Mouse (Mus musculus) urinary bladder, postnatal 25 days (tissue): ENCODE data around the gene Rpp21.

Experiments
- DNase-seq: peaks from one replicate; pipeline ENCODE4 v3.0.0; 2022; ENCODE audit warnings: low spot score

The Rpp21 gene

GRCm38 (mm10) chr17:36257969-36258368 lies at the start of gene Rpp21:
TSS of gene Rpp21 (minus strand) at chr17:36258069.
- no peak for DNase-seq

- DNase-seq: no peak
Observed at GRCm38 (mm10) chr17:36286390-36286789, 28.5 kb upstream of the Rpp21 start, which contains the start of gene H2-M10.2. TSS of gene H2-M10.2 (minus strand) at chr17:36286490.

- no peak for DNase-seq
Observed at GRCm38 (mm10) chr17:36281521-36282245, 23.8 kb upstream of the Rpp21 start.

- DNase-seq: no peak
Observed at GRCm38 (mm10) chr17:36274776-36275175, 16.9 kb upstream of the Rpp21 start.

- DNase-seq: no peak
Observed at GRCm38 (mm10) chr17:36273796-36274195, 15.9 kb upstream of the Rpp21 start.

- no peak for DNase-seq
Observed at GRCm38 (mm10) chr17:36272643-36273366, 14.9 kb upstream of the Rpp21 start.

GRCm38 (mm10) chr17:36271586-36272256 lies 13.9 kb upstream of the Rpp21 start, which contains the start of gene Trim39:
TSS of gene Trim39 (minus strand) at chr17:36272247.
- no peak for DNase-seq

GRCm38 (mm10) chr17:36270956-36271585 lies 13.2 kb upstream of the Rpp21 start:
- peak; percentile 88 for DNase-seq

GRCm38 (mm10) chr17:36265834-36266233 lies 8.0 kb upstream of the Rpp21 start:
- no peak for DNase-seq

GRCm38 (mm10) chr17:36264273-36264925 lies 6.5 kb upstream of the Rpp21 start:
- no peak for DNase-seq

GRCm38 (mm10) chr17:36261511-36262166 lies 3.8 kb upstream of the Rpp21 start:
- no peak for DNase-seq

GRCm38 (mm10) chr17:36257241-36257947 lies 475 bp downstream of the Rpp21 start:
- peak; percentile 68 for DNase-seq

GRCm38 (mm10) chr17:36253087-36253600 lies 4.7 kb downstream of the Rpp21 start:
- no peak for DNase-seq

GRCm38 (mm10) chr17:36252250-36252876 lies 5.5 kb downstream of the Rpp21 start:
- DNase-seq: no peak

- DNase-seq: no peak
Observed at GRCm38 (mm10) chr17:36248886-36249285, 9.0 kb downstream of the Rpp21 start.

- DNase-seq: no peak
Observed at GRCm38 (mm10) chr17:36245741-36246140, 12.1 kb downstream of the Rpp21 start.

- no peak for DNase-seq
Observed at GRCm38 (mm10) chr17:36244031-36244430, 13.8 kb downstream of the Rpp21 start.

GRCm38 (mm10) chr17:36240637-36241213 lies 17.1 kb downstream of the Rpp21 start:
- no peak for DNase-seq

- DNase-seq: peak; percentile 36
Observed at GRCm38 (mm10) chr17:36237321-36237921, 20.4 kb downstream of the Rpp21 start.
